Mouse (Mus musculus): ENCODE data around the gene Ldb2. TPM values are rescaled to one million over a fixed set of nuclear protein-coding genes. Genes with fewer than 3 reads are reported as not detected.
A peak's percentile ranks its signal among the peaks of the same experiment; 100 is the strongest.

Ldb2 gene
- polyA plus RNA-seq, 1 experiment from 2014 or later: 16.0 TPM

DNA sequence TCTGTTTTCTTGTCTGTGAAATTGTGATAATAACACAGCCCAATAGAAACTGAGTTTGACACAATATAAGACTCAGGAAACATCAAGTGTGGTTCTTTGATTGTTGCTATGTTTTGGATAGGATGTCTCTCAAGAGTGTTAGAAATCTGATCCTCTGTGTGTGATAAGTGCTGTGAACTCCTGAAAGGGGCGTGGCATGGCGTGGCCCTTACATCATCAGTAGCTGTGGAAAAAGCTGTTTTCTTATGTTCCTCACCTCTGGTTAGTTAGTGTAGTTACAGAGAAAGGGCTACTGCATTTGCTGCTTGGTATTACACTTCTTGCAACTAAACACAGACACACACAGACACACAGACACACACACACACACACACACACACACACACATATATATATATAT, 90.2 kb downstream of the Ldb2 start:
- Histone ChIP-seq H3K36me3 (ENCODE audit: control insufficient read depth, insufficient read depth) (no peaks in the 10 kb centered on the region), H3K4me3 (ENCODE audit: low read length) (no peak overlapping the region), H3K27ac (ENCODE audit: low read length) (no peak overlapping the region), H3K9me3 (replicated peaks; ENCODE audit: control insufficient read depth, low read length) (no peaks in the 10 kb centered on the region), H3K4me2 (ENCODE audit: low read depth, low read length) (no peak overlapping the region), H3K27me3 (ENCODE audit: control insufficient read depth, insufficient read depth, low read length) (no peaks in the 10 kb centered on the region), H3K9ac (ENCODE audit: low read length) (no peak overlapping the region), H3K4me1 (ENCODE audit: control insufficient read depth, insufficient read depth, low read length) (peaks cover 3% of the 10 kb centered on the region; the same call in 1 of the 2 replicates)
- 43% methylated on average over 2 of the region's 2 CpGs for WGBS
- ATAC-seq (replicated peaks; ENCODE audit: extremely low read depth, insufficient read depth, low FRiP score): no peak

DNA sequence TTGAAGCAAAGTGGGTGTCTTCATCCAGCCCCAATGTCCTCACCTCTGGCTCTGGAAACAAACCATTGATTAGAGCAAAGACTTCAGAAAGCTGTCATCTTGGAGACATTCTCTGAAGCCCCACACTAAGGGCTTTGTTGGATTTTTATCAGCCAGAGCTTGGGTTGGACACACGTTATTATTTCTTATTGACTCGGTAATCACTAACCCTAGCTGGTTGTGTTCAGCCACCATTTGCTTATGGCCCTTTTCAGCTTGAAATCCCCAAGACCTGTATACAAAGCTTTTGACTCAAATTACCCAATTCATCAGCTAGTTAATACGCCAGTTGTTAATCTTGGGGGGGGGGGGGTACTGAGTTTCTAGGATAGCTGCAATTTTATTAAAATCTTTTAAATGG, 91.5 kb downstream of the Ldb2 start:
- H3K36me3 ChIP-seq (ENCODE audit: control insufficient read depth, insufficient read depth): no peaks in the 10 kb centered on the region
- H3K27ac ChIP-seq (ENCODE audit: low read length): peak overlapping the region; percentile 64
- H3K27me3 ChIP-seq (ENCODE audit: control insufficient read depth, insufficient read depth, low read length): no peaks in the 10 kb centered on the region
- no peak overlapping the region for H3K9ac ChIP-seq (ENCODE audit: low read length)
- H3K4me2 ChIP-seq (ENCODE audit: low read depth, low read length): no peak overlapping the region
- no peak overlapping the region for H3K4me3 ChIP-seq (ENCODE audit: low read length)
- H3K9me3 ChIP-seq (replicated peaks; ENCODE audit: control insufficient read depth, low read length): no peaks in the 10 kb centered on the region
- 78% methylated on average over 3 of the region's 3 CpGs for WGBS
- H3K4me1 ChIP-seq (ENCODE audit: control insufficient read depth, insufficient read depth, low read length): peaks cover 3% of the 10 kb centered on the region; the same call in 1 of the 2 replicates
- no peak for ATAC-seq (replicated peaks; ENCODE audit: extremely low read depth, insufficient read depth, low FRiP score)

- Histone ChIP-seq H3K9me3 (replicated peaks; ENCODE audit: control insufficient read depth, low read length) (no peaks in the 10 kb centered on the region), H3K36me3 (ENCODE audit: control insufficient read depth, insufficient read depth) (no peaks in the 10 kb centered on the region), H3K4me3 (ENCODE audit: low read length) (no peak overlapping the region), H3K27ac (ENCODE audit: low read length) (peak overlapping the region; percentile 78), H3K4me2 (ENCODE audit: low read depth, low read length) (no peak overlapping the region; the same call in 1 of the 2 replicates), H3K9ac (ENCODE audit: low read length) (no peak overlapping the region), H3K4me1 (ENCODE audit: control insufficient read depth, insufficient read depth, low read length) (peaks cover 3% of the 10 kb centered on the region; the same call in 1 of the 2 replicates), H3K27me3 (ENCODE audit: control insufficient read depth, insufficient read depth, low read length) (no peaks in the 10 kb centered on the region)
- ATAC-seq (replicated peaks; ENCODE audit: extremely low read depth, insufficient read depth, low FRiP score): peak; percentile 71
- 28% methylated on average over 6 of the region's 6 CpGs for WGBS
Observed at GRCm38 (mm10) chr5:44706997-44707698, 92.3 kb downstream of the Ldb2 start.

DNA sequence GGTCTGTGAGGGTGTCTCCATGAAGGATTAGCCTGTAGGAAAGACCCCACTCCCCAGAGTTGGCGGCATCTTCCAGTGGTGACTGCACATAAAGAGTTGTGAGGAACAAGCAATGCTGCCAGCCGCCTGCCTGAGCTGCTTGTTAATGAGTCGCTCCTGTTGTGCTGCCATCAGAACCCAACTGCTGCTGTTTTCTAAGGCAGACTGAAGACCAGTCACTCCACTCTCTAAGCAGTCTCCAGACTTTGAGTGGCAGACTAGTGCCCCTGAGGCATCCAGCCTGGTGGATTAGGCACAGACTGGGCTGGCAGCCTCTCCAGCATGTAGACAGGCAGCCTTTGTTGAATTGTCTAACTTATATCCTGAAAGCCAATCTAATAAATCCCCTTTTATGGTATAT, 101.5 kb downstream of the Ldb2 start:
- Histone ChIP-seq H3K36me3 (ENCODE audit: control insufficient read depth, insufficient read depth) (no peaks in the 10 kb centered on the region), H3K27ac (ENCODE audit: low read length) (no peak overlapping the region), H3K9ac (ENCODE audit: low read length) (no peak overlapping the region), H3K4me1 (ENCODE audit: control insufficient read depth, insufficient read depth, low read length) (no peaks in the 10 kb centered on the region), H3K9me3 (replicated peaks; ENCODE audit: control insufficient read depth, low read length) (no peaks in the 10 kb centered on the region), H3K4me2 (ENCODE audit: low read depth, low read length) (no peak overlapping the region), H3K4me3 (ENCODE audit: low read length) (no peak overlapping the region), H3K27me3 (ENCODE audit: control insufficient read depth, insufficient read depth, low read length) (no peaks in the 10 kb centered on the region)
- 81% methylated on average over 3 of the region's 3 CpGs for WGBS
- no peak for ATAC-seq (replicated peaks; ENCODE audit: extremely low read depth, insufficient read depth, low FRiP score)

GRCm38 (mm10) chr5:44696548-44696947, 102.9 kb downstream of the Ldb2 start:
- H3K9me3 ChIP-seq (replicated peaks; ENCODE audit: control insufficient read depth, low read length): no peaks in the 10 kb centered on the region
- no peaks in the 10 kb centered on the region for H3K36me3 ChIP-seq (ENCODE audit: control insufficient read depth, insufficient read depth)
- H3K4me2 ChIP-seq (ENCODE audit: low read depth, low read length): no peak overlapping the region
- no peak overlapping the region for H3K27ac ChIP-seq (ENCODE audit: low read length)
- WGBS: 77% methylated on average over 7 of the region's 7 CpGs
- no peaks in the 10 kb centered on the region for H3K27me3 ChIP-seq (ENCODE audit: control insufficient read depth, insufficient read depth, low read length)
- H3K4me3 ChIP-seq (ENCODE audit: low read length): no peak overlapping the region
- H3K9ac ChIP-seq (ENCODE audit: low read length): no peak overlapping the region
- H3K4me1 ChIP-seq (ENCODE audit: control insufficient read depth, insufficient read depth, low read length): no peaks in the 10 kb centered on the region
- ATAC-seq (replicated peaks; ENCODE audit: extremely low read depth, insufficient read depth, low FRiP score): no peak

GRCm38 (mm10) chr5:44693674-44694073, 105.8 kb downstream of the Ldb2 start:
- no peak overlapping the region for H3K4me2 ChIP-seq (ENCODE audit: low read depth, low read length)
- no peaks in the 10 kb centered on the region for H3K27me3 ChIP-seq (ENCODE audit: control insufficient read depth, insufficient read depth, low read length)
- H3K9me3 ChIP-seq (replicated peaks; ENCODE audit: control insufficient read depth, low read length): no peaks in the 10 kb centered on the region
- H3K27ac ChIP-seq (ENCODE audit: low read length): no peak overlapping the region
- peaks cover 2% of the 10 kb centered on the region; the same call in 1 of the 2 replicates for H3K4me1 ChIP-seq (ENCODE audit: control insufficient read depth, insufficient read depth, low read length)
- 47% methylated on average over 5 of the region's 5 CpGs for WGBS
- H3K4me3 ChIP-seq (ENCODE audit: low read length): no peak overlapping the region
- H3K36me3 ChIP-seq (ENCODE audit: control insufficient read depth, insufficient read depth): no peaks in the 10 kb centered on the region
- no peak for ATAC-seq (replicated peaks; ENCODE audit: extremely low read depth, insufficient read depth, low FRiP score)
- H3K9ac ChIP-seq (ENCODE audit: low read length): no peak overlapping the region

DNA sequence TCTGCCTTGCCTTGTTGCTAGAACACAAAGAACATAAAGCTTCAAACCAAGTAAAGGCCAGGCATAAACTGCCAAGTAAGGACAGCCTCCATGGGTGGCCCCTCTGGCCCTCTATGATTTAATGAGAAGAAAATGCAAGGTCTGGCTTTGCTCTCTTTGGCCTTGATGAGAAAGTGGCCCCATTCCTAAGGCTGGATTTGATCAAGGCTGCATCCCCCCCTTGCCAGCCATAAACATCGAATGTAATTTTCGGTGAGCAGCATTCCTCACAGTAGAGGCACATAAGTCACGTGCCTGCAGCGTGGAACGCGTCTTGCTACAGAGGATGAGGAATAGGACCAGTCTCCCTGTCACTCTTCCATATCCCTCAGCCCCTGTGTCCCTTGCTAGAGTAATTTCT, 113.1 kb downstream of the Ldb2 start:
- no peak overlapping the region for H3K4me3 ChIP-seq (ENCODE audit: low read length)
- no peaks in the 10 kb centered on the region for H3K36me3 ChIP-seq (ENCODE audit: control insufficient read depth, insufficient read depth)
- no peaks in the 10 kb centered on the region for H3K27me3 ChIP-seq (ENCODE audit: control insufficient read depth, insufficient read depth, low read length)
- H3K27ac ChIP-seq (ENCODE audit: low read length): no peak overlapping the region
- ATAC-seq (replicated peaks; ENCODE audit: extremely low read depth, insufficient read depth, low FRiP score): no peak
- no peaks in the 10 kb centered on the region for H3K9me3 ChIP-seq (replicated peaks; ENCODE audit: control insufficient read depth, low read length)
- H3K9ac ChIP-seq (ENCODE audit: low read length): no peak overlapping the region
- H3K4me2 ChIP-seq (ENCODE audit: low read depth, low read length): no peak overlapping the region
- peaks cover 2% of the 10 kb centered on the region; the same call in 1 of the 2 replicates for H3K4me1 ChIP-seq (ENCODE audit: control insufficient read depth, insufficient read depth, low read length)
- WGBS: 89% methylated on average over 6 of the region's 6 CpGs

GRCm38 (mm10) chr5:44681054-44681638, 118.3 kb downstream of the Ldb2 start:
- H3K4me2 ChIP-seq (ENCODE audit: low read depth, low read length): no peak overlapping the region
- no peak for ATAC-seq (replicated peaks; ENCODE audit: extremely low read depth, insufficient read depth, low FRiP score)
- no peaks in the 10 kb centered on the region for H3K27me3 ChIP-seq (ENCODE audit: control insufficient read depth, insufficient read depth, low read length)
- 77% methylated on average over 3 of the region's 3 CpGs for WGBS
- H3K27ac ChIP-seq (ENCODE audit: low read length): no peak overlapping the region
- H3K4me1 ChIP-seq (ENCODE audit: control insufficient read depth, insufficient read depth, low read length): no peaks in the 10 kb centered on the region
- H3K4me3 ChIP-seq (ENCODE audit: low read length): no peak overlapping the region
- H3K9ac ChIP-seq (ENCODE audit: low read length): no peak overlapping the region
- H3K36me3 ChIP-seq (ENCODE audit: control insufficient read depth, insufficient read depth): no peaks in the 10 kb centered on the region
- no peaks in the 10 kb centered on the region for H3K9me3 ChIP-seq (replicated peaks; ENCODE audit: control insufficient read depth, low read length)

- no peak overlapping the region for H3K27ac ChIP-seq (ENCODE audit: low read length)
- H3K36me3 ChIP-seq (ENCODE audit: control insufficient read depth, insufficient read depth): no peaks in the 10 kb centered on the region
- ATAC-seq (replicated peaks; ENCODE audit: extremely low read depth, insufficient read depth, low FRiP score): no peak
- no peak overlapping the region for H3K9ac ChIP-seq (ENCODE audit: low read length)
- WGBS: 50% methylated on average over 5 of the region's 5 CpGs
- H3K9me3 ChIP-seq (replicated peaks; ENCODE audit: control insufficient read depth, low read length): no peaks in the 10 kb centered on the region
- H3K4me1 ChIP-seq (ENCODE audit: control insufficient read depth, insufficient read depth, low read length): no peaks in the 10 kb centered on the region
- H3K27me3 ChIP-seq (ENCODE audit: control insufficient read depth, insufficient read depth, low read length): no peaks in the 10 kb centered on the region
- H3K4me3 ChIP-seq (ENCODE audit: low read length): no peak overlapping the region
- H3K4me2 ChIP-seq (ENCODE audit: low read depth, low read length): no peak overlapping the region
Observed at GRCm38 (mm10) chr5:44677814-44678213, 121.7 kb downstream of the Ldb2 start.
